9 mouse cellular contexts compared by ENCODE assay signal in the genomic region with DNA sequence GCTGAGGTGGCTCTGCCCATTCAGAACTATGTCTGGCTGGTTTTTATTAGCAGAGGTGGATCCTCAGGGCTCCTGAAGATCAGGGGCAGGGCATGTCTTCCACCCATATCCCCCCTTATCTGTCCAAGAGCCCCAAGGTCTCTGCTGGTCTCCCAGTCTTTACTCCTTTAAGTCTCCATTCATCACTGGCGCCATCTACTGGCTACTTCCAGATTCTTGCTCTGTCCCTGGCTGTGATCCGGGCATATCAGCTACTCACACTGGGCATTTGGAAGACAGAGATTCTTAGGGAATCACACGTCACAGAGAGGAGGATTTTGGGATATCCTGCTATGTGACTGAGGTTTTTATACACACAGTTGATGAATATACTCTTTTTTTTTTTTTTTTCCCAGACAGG. TPM values are rescaled to one million over a fixed set of nuclear protein-coding genes. Genes with fewer than 3 reads are reported as not detected.
A peak's percentile ranks its signal among the peaks of the same experiment; 100 is the strongest.
DNase-seq lines count a peak whose midpoint lies in the region; ATAC-seq and TF ChIP-seq lines count a peak whose summit lies in the region.
"Had no signal": no experiment of that assay in that cellular context is flagged by ENCODE, and none has a peak within 500 bp of the region (broad histone marks: within the 10 kb centered on the region; RNA-seq: fewer than 3 reads in every experiment).

No protein-coding gene starts in this region.

- no peaks in the 10 kb centered on the region for H3K9me3 ChIP-seq in midbrain, postnatal 0 days (ENCODE audit: low read length)
- H3K9me3 ChIP-seq: lung, embryonic 15.5 days had no signal

- DNase-seq in gastrocnemius, adult 18-20 months (ENCODE audit: low spot score): peak; percentile 80
- DNase-seq in gastrocnemius, postnatal 25 days: no peak
- peak; percentile 69 for DNase-seq in MEL-GATA-1-ER (ENCODE audit: extremely low read depth, low read depth)
- DNase-seq in cerebellum, postnatal 14 days: peak; percentile 83 to 92
- peak; percentile 73 to 88 for DNase-seq in heart, postnatal 14 days
- peak; percentile 49 to 60 for DNase-seq in layer of hippocampus, postnatal 14 days (ENCODE audit: low spot score in 2 of 2)
- DNase-seq in midbrain, postnatal 0 days (ENCODE audit: low spot score): peak; percentile 59
- peak; percentile 60 for DNase-seq in testis, postnatal 14 days (ENCODE audit: low spot score)

- ATAC-seq in midbrain, postnatal 0 days (ENCODE audit: low FRiP score): no peak

- H3K27ac ChIP-seq in midbrain, postnatal 0 days (ENCODE audit: low read depth, low read length): no peak overlapping the region
- H3K27ac ChIP-seq: lung, embryonic 15.5 days had no signal

- intact Hi-C loops in heart, postnatal 14 days (cut with DNase I): no loop called here

- no peaks in the 10 kb centered on the region for H3K4me1 ChIP-seq in midbrain, postnatal 0 days (ENCODE audit: insufficient read depth, low read length)
- H3K4me1 ChIP-seq: lung, embryonic 15.5 days had no signal

- no peak overlapping the region for H3K4me2 ChIP-seq in midbrain, postnatal 0 days (ENCODE audit: low read depth, low read length, poor library complexity, severe bottlenecking)
- H3K4me2 ChIP-seq: lung, embryonic 15.5 days had no signal

- no peak overlapping the region for H3K4me3 ChIP-seq in midbrain, postnatal 0 days (ENCODE audit: low read depth, low read length)
- H3K4me3 ChIP-seq: lung, embryonic 15.5 days had no signal

- no peaks in the 10 kb centered on the region for H3K36me3 ChIP-seq in midbrain, postnatal 0 days (ENCODE audit: insufficient read depth, low read length)
- H3K36me3 ChIP-seq: lung, embryonic 15.5 days had no signal

- WGBS in midbrain, postnatal 0 days: 20% methylated on average over 3 of the region's 3 CpGs

- no peak overlapping the region for H3K9ac ChIP-seq in midbrain, postnatal 0 days (replicated peaks; ENCODE audit: low read length, poor library complexity, severe bottlenecking)
- H3K9ac ChIP-seq: lung, embryonic 15.5 days had no signal

- peak; percentile 69 for TF ChIP-seq CTCF in midbrain, postnatal 0 days (IDR thresholded peaks at IDR 0.05)

- H3K27me3 ChIP-seq in midbrain, postnatal 0 days (ENCODE audit: insufficient read depth, low read length): no peaks in the 10 kb centered on the region; the same call in 1 of the 2 replicates

RNA-seq across cellular contexts. Expression of a gene that starts 25.6 kb away (rescaled TPM):
- total RNA-seq in gastrocnemius, adult 18-20 months (2021): 10 to 100 TPM; 43.3 to 43.9 TPM
- total RNA-seq in gastrocnemius, postnatal 25 days (2021): 10 to 100 TPM; 32.7 to 34.8 TPM
- total RNA-seq in heart, postnatal 14 days (2021): 10 to 100 TPM; 45.1 to 48.7 TPM
- 10 to 100 TPM; 42.6 to 43.8 TPM for total RNA-seq in layer of hippocampus, postnatal 14 days (2021)
- 39.8 and 45.3 TPM in 2 replicates for total RNA-seq in midbrain, postnatal 0 days (2014; rRNA removed)
- polyA plus RNA-seq in midbrain, postnatal 0 days (2015; fragmentation: Nextera tagmentation; extraction: Ambion mirVana): 69.4 and 70.7 TPM in 2 replicates

RNA-seq across cellular contexts. Expression of a gene that starts 32.9 kb away (rescaled TPM):
- 100 to 1,000 TPM; 149 to 155 TPM for total RNA-seq in gastrocnemius, adult 18-20 months (2021)
- total RNA-seq in gastrocnemius, postnatal 25 days (2021): 100 to 1,000 TPM; 155 to 161 TPM
- total RNA-seq in heart, postnatal 14 days (2021): 100 to 1,000 TPM; 226 to 260 TPM
- 100 to 1,000 TPM; 241 to 268 TPM for total RNA-seq in layer of hippocampus, postnatal 14 days (2021)
- total RNA-seq in midbrain, postnatal 0 days (2014; rRNA removed): 109 and 115 TPM in 2 replicates
- polyA plus RNA-seq in midbrain, postnatal 0 days (2015; fragmentation: Nextera tagmentation; extraction: Ambion mirVana): 319 and 323 TPM in 2 replicates

RNA-seq across cellular contexts. Expression of a gene that starts 41.5 kb away (rescaled TPM):
- 10 to 100 TPM; 29.9 to 31.9 TPM for total RNA-seq in gastrocnemius, adult 18-20 months (2021)
- 10 to 100 TPM; 25.7 to 32.2 TPM for total RNA-seq in gastrocnemius, postnatal 25 days (2021)
- 10 to 100 TPM; 74.2 to 75.7 TPM for total RNA-seq in heart, postnatal 14 days (2021)
- total RNA-seq in layer of hippocampus, postnatal 14 days (2021): 100 to 1,000 TPM; 112 TPM
- 165 and 206 TPM in 2 replicates for total RNA-seq in midbrain, postnatal 0 days (2014; rRNA removed)
- polyA plus RNA-seq in midbrain, postnatal 0 days (2015; fragmentation: Nextera tagmentation; extraction: Ambion mirVana): 251 and 262 TPM in 2 replicates
